Mouse (Mus musculus): ENCODE results near the gene Ahsg.

GRCm38 (mm10) chr16:22880900-22881299 is 10.2 kb upstream of the Ahsg start:
- no peak for TF ChIP-seq CTCF (IDR thresholded peaks at IDR 0.05; ENCODE audit: borderline replicate concordance, extremely low read depth, insufficient read depth, insufficient read length)
- TF ChIP-seq POLR2A (IDR thresholded peaks at IDR 0.05; ENCODE audit: borderline replicate concordance, extremely low read depth, insufficient read depth, insufficient read length, poor library complexity, severe bottlenecking), result no peak
